Comparison of ENCODE assay signal across 12 mouse cellular contexts in the genomic region with DNA sequence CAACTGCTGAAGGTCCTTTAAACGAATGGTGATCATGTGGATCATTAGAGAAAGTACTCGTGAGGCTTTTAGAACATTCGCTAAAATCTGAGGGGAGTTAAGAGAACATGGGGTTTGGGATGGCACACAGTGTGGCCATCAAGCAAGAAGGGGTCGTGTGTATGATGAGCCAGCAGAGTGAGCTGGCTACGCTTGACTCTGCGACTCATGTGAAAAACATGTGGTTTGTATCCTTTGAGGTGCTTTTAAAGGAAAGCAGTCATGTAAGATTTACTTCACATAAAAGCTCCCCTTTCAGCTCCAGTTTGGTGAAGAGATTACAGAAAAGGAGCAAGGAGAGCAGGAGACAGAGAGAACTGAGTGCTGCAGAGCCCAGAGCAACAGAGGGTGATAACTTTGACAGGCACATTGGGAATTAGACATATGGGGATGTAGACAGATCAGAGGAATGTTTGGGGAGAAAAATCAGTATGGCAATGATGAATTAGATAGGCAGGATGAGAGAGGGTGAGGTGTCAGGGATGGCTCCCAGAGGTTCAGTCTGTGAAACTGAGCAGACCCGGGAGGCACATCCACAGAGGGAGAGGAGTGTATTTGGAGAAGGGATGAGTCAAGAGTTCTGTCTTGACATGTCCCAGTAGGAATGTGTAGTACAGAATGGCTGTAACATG.
DNase-seq lines count a peak whose midpoint lies in the region; ATAC-seq and TF ChIP-seq lines count a peak whose summit lies in the region.
"Had no signal": no experiment of that assay in that cellular context is flagged by ENCODE, and none has a peak within 500 bp of the region (broad histone marks: within the 10 kb centered on the region; RNA-seq: fewer than 3 reads in every experiment).

No protein-coding gene starts in this region.

- H3K4me1 ChIP-seq in lung, embryonic 16.5 days (replicated peaks; ENCODE audit: control insufficient read depth, insufficient read depth, low read length), result no peaks in the 10 kb centered on the region
- peaks cover 25% of the 10 kb centered on the region for H3K4me1 ChIP-seq in embryonic facial prominence, embryonic 14.5 days (ENCODE audit: control insufficient read depth, insufficient read depth, low read length)
- H3K4me1 ChIP-seq in cerebellum, adult 2 months (ENCODE audit: control insufficient read depth, insufficient read depth, low read length), result no peaks in the 10 kb centered on the region

- peak; percentile 9 for DNase-seq in heart, adult 11 months
- no peak for DNase-seq in heart, postnatal 36 days
- no peak for DNase-seq in lung, adult 18-20 months
- peak; percentile 66 for DNase-seq in embryonic facial prominence, embryonic 14.5 days (ENCODE audit: low spot score)
- peak; percentile 68 for DNase-seq in mesoderm, embryonic 11.5 days (ENCODE audit: low read depth, low spot score)
- DNase-seq in cerebellum, adult 2 months, result no peak
- no peak for DNase-seq in left cerebral cortex, adult 11 months (ENCODE audit: low spot score)
- DNase-seq: B cell, adult 2 months; thymus, adult 18-20 months had no signal

- TF ChIP-seq POLR2A in cerebellum, adult 2 months (IDR thresholded peaks at IDR 0.05; ENCODE audit: borderline replicate concordance, insufficient read depth, low read length), result no peak

- WGBS in lung, embryonic 16.5 days, result 43% methylated on average over 7 of the region's 7 CpGs
- 42% methylated on average over 7 of the region's 7 CpGs for WGBS in embryonic facial prominence, embryonic 14.5 days
- 88% methylated on average over 7 of the region's 7 CpGs for whole genome bisulfite sequencing in cerebellum, adult 2 months

- no peaks in the 10 kb centered on the region for H3K27me3 ChIP-seq in lung, embryonic 16.5 days (ENCODE audit: control insufficient read depth, insufficient read depth, low read depth, low read length)
- H3K27me3 ChIP-seq in embryonic facial prominence, embryonic 14.5 days (replicated peaks; ENCODE audit: control insufficient read depth, insufficient read depth, low read length), result no peaks in the 10 kb centered on the region
- no peaks in the 10 kb centered on the region for H3K27me3 ChIP-seq in cerebellum, adult 2 months (ENCODE audit: control insufficient read depth, insufficient read depth, low read length)

- H3K9me3 ChIP-seq in lung, embryonic 16.5 days (ENCODE audit: control insufficient read depth, low read length), result no peaks in the 10 kb centered on the region
- H3K9me3 ChIP-seq in embryonic facial prominence, embryonic 14.5 days (ENCODE audit: control insufficient read depth, low read length), result no peaks in the 10 kb centered on the region

- intact Hi-C loops in heart, postnatal 36 days (cut with DNase I), result no loop called here

- no peak for TF ChIP-seq CTCF in cerebellum, adult 2 months (IDR thresholded peaks at IDR 0.05; ENCODE audit: borderline replicate concordance, insufficient read depth, low read depth, low read length)

- H3K36me3 ChIP-seq in lung, embryonic 16.5 days (ENCODE audit: control insufficient read depth, insufficient read depth, low read length), result no peaks in the 10 kb centered on the region
- H3K36me3 ChIP-seq in embryonic facial prominence, embryonic 14.5 days (ENCODE audit: control insufficient read depth, insufficient read depth, low read length), result no peaks in the 10 kb centered on the region

- peak; percentile 65; the same call in 1 of the 2 replicates for ATAC-seq in lung, embryonic 16.5 days (ENCODE audit: low read depth)
- peak; percentile 89 for ATAC-seq in embryonic facial prominence, embryonic 14.5 days (ENCODE audit: low read depth)
- ATAC-seq: hindbrain, embryonic 16.5 days had no signal

- no peak overlapping the region for H3K27ac ChIP-seq in lung, embryonic 16.5 days (ENCODE audit: low read length)
- peak overlapping the region; percentile 69 for H3K27ac ChIP-seq in embryonic facial prominence, embryonic 14.5 days (replicated peaks; ENCODE audit: low read depth, low read length)
- no peak overlapping the region for H3K27ac ChIP-seq in cerebellum, adult 2 months (ENCODE audit: insufficient read depth, low read length)

- no peak overlapping the region for H3K9ac ChIP-seq in lung, embryonic 16.5 days (ENCODE audit: low read length)
- no peak overlapping the region for H3K9ac ChIP-seq in embryonic facial prominence, embryonic 14.5 days (ENCODE audit: low read depth, low read length)

- no peak overlapping the region for H3K4me2 ChIP-seq in lung, embryonic 16.5 days (ENCODE audit: low read depth, low read length)
- H3K4me2 ChIP-seq in embryonic facial prominence, embryonic 14.5 days (ENCODE audit: low read depth, low read length), result no peak overlapping the region

- H3K4me3 ChIP-seq in lung, embryonic 16.5 days (ENCODE audit: low read length), result no peak overlapping the region
- H3K4me3 ChIP-seq in embryonic facial prominence, embryonic 14.5 days (ENCODE audit: low read depth, low read length), result no peak overlapping the region
- H3K4me3 ChIP-seq in cerebellum, adult 2 months (replicated peaks; ENCODE audit: insufficient read depth, low read depth, low read length), result no peak overlapping the region
- H3K4me3 ChIP-seq: erythroblast, embryonic 14.5 days had no signal

Comparison
In these comparisons a context has a peak if more than half of its experiments do, and no peak if none do; other contexts are left out.
1. DNase-seq: peak in heart, adult 11 months (single experiment), embryonic facial prominence, embryonic 14.5 days (single experiment) and mesoderm, embryonic 11.5 days (single experiment); none in heart, postnatal 36 days (0 of 2), lung, adult 18-20 months (0 of 2), cerebellum, adult 2 months (0 of 2) and left cerebral cortex, adult 11 months (single experiment).